Comparison of ENCODE assay signal across 9 mouse cellular contexts in genomic region chr4:86810604-86811003, GRCm38 (mm10). TPM values are rescaled to one million over a fixed set of nuclear protein-coding genes. Genes with fewer than 3 reads are reported as not detected.
A peak's percentile ranks its signal among the peaks of the same experiment; 100 is the strongest.
DNase-seq lines count a peak whose midpoint lies in the region; ATAC-seq and TF ChIP-seq lines count a peak whose summit lies in the region.
"Had no signal": no experiment of that assay in that cellular context is flagged by ENCODE, and none has a peak within 500 bp of the region (broad histone marks: within the 10 kb centered on the region; RNA-seq: fewer than 3 reads in every experiment).

No protein-coding gene starts in this region.

- no peak overlapping the region for H3K9ac ChIP-seq in forebrain, embryonic 12.5 days
- no peak overlapping the region for H3K9ac ChIP-seq in midbrain, embryonic 15.5 days
- H3K9ac ChIP-seq: embryonic facial prominence, embryonic 15.5 days had no signal

- H3K9me3 ChIP-seq in forebrain, embryonic 12.5 days: no peaks in the 10 kb centered on the region
- no peaks in the 10 kb centered on the region for H3K9me3 ChIP-seq in midbrain, embryonic 15.5 days
- H3K9me3 ChIP-seq: embryonic facial prominence, embryonic 15.5 days had no signal

- CTCF ChIA-PET in Patski (lab: Charles Lee): interaction anchor here (0.6 to 1.5 kb wide), 2 partner anchors 15 to 17 kb away, joined by 3 read pairs; no protein-coding TSS in a partner anchor

- no peak for DNase-seq in frontal cortex, postnatal 14 days (ENCODE audit: low spot score in 2 of 2)
- DNase-seq in lung, adult 18-20 months: peak; percentile 5
- no peak for DNase-seq in lung, postnatal 25 days (ENCODE audit: low spot score)
- DNase-seq in Patski (ENCODE audit: low read depth, low spot score): no peak
- DNase-seq in lung, postnatal 10 days: peak; percentile 41

- TF ChIP-seq CTCF in Patski (IDR thresholded peaks at IDR 0.05): peak; percentile 56

- H3K4me2 ChIP-seq in forebrain, embryonic 12.5 days: no peak overlapping the region
- H3K4me2 ChIP-seq in midbrain, embryonic 15.5 days: no peak overlapping the region
- H3K4me2 ChIP-seq: embryonic facial prominence, embryonic 15.5 days had no signal

- H3K4me1 ChIP-seq in forebrain, embryonic 12.5 days: no peaks in the 10 kb centered on the region
- H3K4me1 ChIP-seq in midbrain, embryonic 15.5 days: no peaks in the 10 kb centered on the region
- H3K4me1 ChIP-seq: embryonic facial prominence, embryonic 15.5 days had no signal

- H3K27ac ChIP-seq in forebrain, embryonic 12.5 days: no peak overlapping the region
- no peak overlapping the region for H3K27ac ChIP-seq in midbrain, embryonic 15.5 days
- H3K27ac ChIP-seq: embryonic facial prominence, embryonic 15.5 days had no signal

- POLR2A ChIA-PET in Patski (lab: Charles Lee): interaction anchor here (0.6 kb wide), 1 partner anchor 45 kb away, joined by 6 read pairs; no protein-coding TSS in a partner anchor

- no peaks in the 10 kb centered on the region for H3K27me3 ChIP-seq in Patski
- no peaks in the 10 kb centered on the region for H3K27me3 ChIP-seq in forebrain, embryonic 12.5 days
- no peaks in the 10 kb centered on the region for H3K27me3 ChIP-seq in midbrain, embryonic 15.5 days (replicated peaks)
- H3K27me3 ChIP-seq: embryonic facial prominence, embryonic 15.5 days had no signal

- in situ Hi-C loops in Patski (cut with MboI; ENCODE audit: low pct_unique_long_range_greater_than_20kb): no loop called here

- WGBS in forebrain, embryonic 12.5 days: 60% methylated on average over 2 of the region's 2 CpGs
- WGBS in midbrain, embryonic 15.5 days: 60% methylated on average over 2 of the region's 2 CpGs

- no peak overlapping the region for H3K4me3 ChIP-seq in forebrain, embryonic 12.5 days (replicated peaks)
- H3K4me3 ChIP-seq in midbrain, embryonic 15.5 days: no peak overlapping the region
- H3K4me3 ChIP-seq: embryonic facial prominence, embryonic 15.5 days had no signal

- ATAC-seq in frontal cortex, adult (ENCODE audit: low TSS enrichment): peak; percentile 76
- ATAC-seq in Patski: no peak
- no peak for ATAC-seq in forebrain, embryonic 12.5 days (ENCODE audit: low FRiP score)
- no peak for ATAC-seq in midbrain, embryonic 15.5 days (replicated peaks)

- peaks cover 4% of the 10 kb centered on the region; the same call in 1 of the 2 replicates for H3K36me3 ChIP-seq in forebrain, embryonic 12.5 days (replicated peaks)
- 0 out of 2 replicates have a peak, but pooled peaks cover 4% of the 10 kb centered on the region for H3K36me3 ChIP-seq in midbrain, embryonic 15.5 days (replicated peaks)

RNA-seq across cellular contexts. Expression of gene Rps6, which starts 46.6 kb away (rescaled TPM):
- polyA plus RNA-seq in Patski (2021): 305 TPM
- 508 and 518 TPM in 2 replicates for polyA plus RNA-seq in forebrain, embryonic 12.5 days (2016; fragmentation: Nextera tagmentation; extraction: Ambion mirVana)
- 329 and 335 TPM in 2 replicates for polyA plus RNA-seq in midbrain, embryonic 15.5 days (2015; fragmentation: Nextera tagmentation; extraction: Ambion mirVana)

Comparison
In these comparisons a context has a peak if more than half of its experiments do, and no peak if none do; other contexts are left out.
1. DNase-seq: peak in lung, adult 18-20 months (2 of 2) and lung, postnatal 10 days (single experiment); none in frontal cortex, postnatal 14 days (0 of 2), lung, postnatal 25 days (single experiment) and Patski (single experiment).